Mouse (Mus musculus): ENCODE measurements around the gene Clec2l.

DNA sequence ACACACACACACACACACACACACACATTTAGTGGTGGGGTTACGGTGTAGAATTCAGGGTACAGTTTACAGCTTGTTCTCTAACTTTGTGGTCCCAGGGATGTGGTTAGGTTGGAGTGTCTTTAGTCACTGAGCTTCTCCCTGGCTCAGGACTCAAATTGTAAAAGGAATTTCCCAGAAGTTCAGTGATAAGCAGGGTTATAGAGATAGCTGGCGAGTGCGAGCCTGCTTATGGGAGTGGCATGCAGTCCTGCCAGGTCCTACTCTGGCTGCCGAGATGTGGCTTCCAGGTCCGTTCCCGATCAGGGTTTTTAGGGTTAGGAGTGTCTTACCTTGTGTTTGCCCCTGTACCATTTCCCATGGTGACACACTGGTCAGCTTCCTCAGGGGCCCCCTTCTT, 13.3 kb downstream of the Clec2l start:
- no peak for TF ChIP-seq CTCF (IDR thresholded peaks at IDR 0.05; ENCODE audit: low read depth)
- no peak for TF ChIP-seq EP300 (IDR thresholded peaks at IDR 0.05; ENCODE audit: low read depth)
